Mouse (Mus musculus) neural tube, embryonic 14.5 days (tissue): ENCODE data around the gene Dctn1. TPM values are rescaled to one million over a fixed set of nuclear protein-coding genes. Genes with fewer than 3 reads are reported as not detected.

ENCODE experiments used
- ATAC-seq: fragments of 200-750 bp; cut with Nextera tagmentation; 2 replicates; pipeline ENCODE4 v1.8.0; 2017; ENCODE audit warnings: low read depth, mild to moderate bottlenecking, moderate TSS enrichment, moderate library complexity
- H3K27ac ChIP-seq: fragments of 300-500 bp; sonication (generic); 2 replicates; pipeline ENCODE4 v1.5.1; 2014; ENCODE audit warnings: low read depth, mild to moderate bottlenecking, control low read depth, low read length, moderate library complexity, mixed read lengths
- H3K27me3 ChIP-seq: fragments of 300-500 bp; sonication (generic); 2 replicates; pipeline ENCODE4 v1.6.1; 2014; ENCODE audit warnings: low read length; ENCODE audit not compliant: control insufficient read depth, insufficient read depth
- H3K36me3 ChIP-seq: fragments of 300-500 bp; sonication (generic); 2 replicates; pipeline ENCODE4 v1.6.1; 2014; ENCODE audit warnings: low read length, mixed read lengths; ENCODE audit not compliant: control insufficient read depth, insufficient read depth
- H3K4me1 ChIP-seq: fragments of 300-500 bp; sonication (generic); 2 replicates; pipeline ENCODE4 v1.6.1; 2014; ENCODE audit warnings: low read length; ENCODE audit not compliant: control insufficient read depth, insufficient read depth
- H3K4me2 ChIP-seq: fragments of 300-500 bp; sonication (generic); 2 replicates; pipeline ENCODE4 v1.6.1; 2014; ENCODE audit warnings: mild to moderate bottlenecking, low read depth, low read length, control low read depth
- H3K4me3 ChIP-seq: fragments of 300-500 bp; sonication (generic); 2 replicates; pipeline ENCODE4 v1.5.1; 2014; ENCODE audit warnings: low read depth, low read length, control low read depth, mixed read lengths
- H3K9ac ChIP-seq: fragments of 300-500 bp; sonication (generic); replicated peaks from 2 replicates; pipeline ENCODE4 v1.6.1; 2014; ENCODE audit warnings: low read depth, mild to moderate bottlenecking, control low read depth, low read length, mixed read lengths
- H3K9me3 ChIP-seq: fragments of 300-500 bp; sonication (generic); 2 replicates; pipeline ENCODE4 v1.6.1; 2016; ENCODE audit warnings: low read length; ENCODE audit not compliant: control insufficient read depth
- WGBS: fragments of 180-500 bp; shearing (Covaris S2); extraction: QIAGEN DNeasy Blood & Tissue Kit; methylation state at CpG from one replicate; pipeline ENCODE4 v1.1.7; 2014; 5-methylcytosine and 5-hydroxymethylcytosine counted together
- polyA plus RNA-seq: library from polyadenylated mRNA; unstranded; fragments of >200 nt; fragmentation: Nextera tagmentation; extraction: Ambion mirVana; gene quantifications from 2 replicates; pipeline ENCODE4 v1.2.1, GENCODE M21; 2014

The Dctn1 gene
- polyA plus RNA-seq, 1 experiment from 2014 or later, result 122 TPM

DNA sequence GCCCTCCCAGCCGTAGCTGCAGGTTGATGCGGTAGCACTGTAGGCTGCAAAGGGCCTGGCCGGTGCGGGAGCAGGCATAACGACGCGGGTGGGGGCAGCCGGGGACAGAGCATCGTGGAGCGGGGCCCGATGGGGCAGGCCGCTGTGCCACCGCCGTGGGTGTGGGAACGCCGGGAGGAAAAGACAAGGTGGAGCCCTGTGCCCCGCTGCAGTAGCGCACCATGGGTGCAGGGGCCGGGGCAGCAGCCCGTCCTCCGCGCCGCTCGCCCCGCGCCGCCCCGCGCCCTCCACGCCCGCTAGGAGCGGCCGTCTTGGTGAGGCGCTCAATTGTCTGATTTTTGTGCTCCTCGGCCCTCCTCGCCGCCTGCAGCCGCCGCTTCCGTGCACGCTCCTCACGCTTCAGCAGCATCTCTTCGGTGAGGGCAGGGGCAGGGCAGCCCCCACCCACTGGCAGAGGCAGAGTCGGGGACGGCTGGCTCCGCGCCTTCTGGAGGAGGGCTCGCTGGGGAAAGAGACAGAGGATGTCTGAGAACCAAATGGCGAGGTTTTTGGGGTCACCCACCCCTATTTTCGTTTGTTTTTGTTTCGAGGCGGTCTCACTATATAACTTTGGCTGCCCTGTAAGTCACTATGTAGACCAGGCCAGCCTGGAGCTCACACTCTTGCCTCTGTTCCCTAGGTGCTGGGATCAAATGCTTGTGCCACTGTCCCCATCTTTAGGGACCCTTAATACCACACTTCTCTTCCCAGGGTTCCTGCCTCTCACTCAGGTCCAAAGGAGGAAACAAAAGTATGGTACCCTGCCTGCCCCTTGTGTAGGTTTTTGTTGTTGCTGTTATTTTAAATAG is 43.6 kb upstream of the Dctn1 start:
- Histone ChIP-seq H3K4me1 (peaks cover 35% of the 10 kb centered on the region), H3K9ac (peak overlapping the region; percentile 95), H3K4me2 (peak overlapping the region; percentile 92), H3K27ac (peak overlapping the region; percentile 98), H3K4me3 (peak overlapping the region; percentile 65), H3K9me3 (no peaks in the 10 kb centered on the region), H3K27me3 (no peaks in the 10 kb centered on the region), H3K36me3 (peaks cover 13% of the 10 kb centered on the region)
- ATAC-seq, result peak; percentile 8; the same call in 1 of the 2 replicates
- WGBS, result under 1% methylated on average over 48 of the region's 52 CpGs

- 65% methylated on average over 5 of the region's 5 CpGs for WGBS
- peak overlapping the region; percentile 16; the same call in 1 of the 2 replicates for H3K27ac ChIP-seq
- no peak for ATAC-seq
- peaks cover 9% of the 10 kb centered on the region for H3K36me3 ChIP-seq
- no peaks in the 10 kb centered on the region for H3K27me3 ChIP-seq
- 0 out of 2 replicates have a peak overlapping the region, but pooled peaks have one; percentile 11 for H3K9ac ChIP-seq
- peak overlapping the region; percentile 92; the same call in 1 of the 2 replicates for H3K4me2 ChIP-seq
- peaks cover 35% of the 10 kb centered on the region for H3K4me1 ChIP-seq
- H3K9me3 ChIP-seq, result no peaks in the 10 kb centered on the region
- peak overlapping the region; percentile 3; the same call in 1 of the 2 replicates for H3K4me3 ChIP-seq
Measured at GRCm38 (mm10) chr6:83122961-83123360, 42.8 kb upstream of the Dctn1 start.

- peak overlapping the region; percentile 68 for H3K4me3 ChIP-seq
- peaks cover 29% of the 10 kb centered on the region for H3K4me1 ChIP-seq
- peak overlapping the region; percentile 83 for H3K4me2 ChIP-seq
- no peaks in the 10 kb centered on the region for H3K36me3 ChIP-seq
- H3K9ac ChIP-seq, result peak overlapping the region; percentile 63
- peak; percentile 12; the same call in 1 of the 2 replicates for ATAC-seq
- under 1% methylated on average over 30 of the region's 30 CpGs for WGBS
- peak overlapping the region; percentile 46; the same call in 1 of the 2 replicates for H3K27ac ChIP-seq
- no peaks in the 10 kb centered on the region for H3K27me3 ChIP-seq
- no peaks in the 10 kb centered on the region for H3K9me3 ChIP-seq
Measured at GRCm38 (mm10) chr6:83124851-83125312, 40.8 kb upstream of the Dctn1 start.

- no peak for ATAC-seq
- peak within 1 kb of the TSS; percentile 63 for H3K9ac ChIP-seq
- peak within 1 kb of the TSS; percentile 68 for H3K4me3 ChIP-seq
- H3K4me1 ChIP-seq, result peaks cover 25% of the 10 kb centered on the region
- H3K4me2 ChIP-seq, result peak within 1 kb of the TSS; percentile 83
- H3K27ac ChIP-seq, result peak within 1 kb of the TSS; percentile 46; the same call in 1 of the 2 replicates
- no peaks in the 10 kb centered on the region for H3K36me3 ChIP-seq
- no peaks in the 10 kb centered on the region for H3K9me3 ChIP-seq
- WGBS, result 25% methylated on average over 5 of the region's 5 CpGs
- H3K27me3 ChIP-seq, result no peaks in the 10 kb centered on the region
Measured at GRCm38 (mm10) chr6:83125331-83125730, 40.4 kb upstream of the Dctn1 start, which contains the start of gene Ino80b. Gene Ino80b (minus strand): TSS chr6:83125431.

DNA sequence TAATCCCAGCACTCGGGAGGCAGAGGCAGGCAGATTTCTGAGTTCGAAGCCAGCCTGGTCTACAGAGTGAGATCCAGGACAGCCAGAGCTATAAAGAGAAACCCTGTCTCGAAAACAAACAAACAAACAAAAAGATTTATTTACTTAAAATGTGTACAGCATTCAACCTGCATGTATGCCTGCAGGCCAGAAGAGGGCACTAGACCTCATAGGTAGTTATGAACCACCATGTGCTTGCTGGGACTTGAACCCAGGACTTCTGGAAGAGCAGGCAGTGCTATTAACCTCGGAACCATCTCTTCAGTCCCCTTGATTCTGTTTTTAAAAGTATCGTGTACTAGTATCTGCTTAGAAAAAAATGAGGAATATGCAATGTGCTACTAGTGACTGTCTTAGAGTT is 38.3 kb upstream of the Dctn1 start:
- H3K4me1 ChIP-seq, result peaks cover 21% of the 10 kb centered on the region
- H3K27ac ChIP-seq, result no peak overlapping the region
- H3K9me3 ChIP-seq, result no peaks in the 10 kb centered on the region
- H3K4me3 ChIP-seq, result no peak overlapping the region
- no peaks in the 10 kb centered on the region for H3K27me3 ChIP-seq
- H3K36me3 ChIP-seq, result no peaks in the 10 kb centered on the region
- 92% methylated on average over 5 of the region's 5 CpGs for WGBS
- H3K9ac ChIP-seq, result no peak overlapping the region
- ATAC-seq, result no peak
- H3K4me2 ChIP-seq, result no peak overlapping the region

DNA sequence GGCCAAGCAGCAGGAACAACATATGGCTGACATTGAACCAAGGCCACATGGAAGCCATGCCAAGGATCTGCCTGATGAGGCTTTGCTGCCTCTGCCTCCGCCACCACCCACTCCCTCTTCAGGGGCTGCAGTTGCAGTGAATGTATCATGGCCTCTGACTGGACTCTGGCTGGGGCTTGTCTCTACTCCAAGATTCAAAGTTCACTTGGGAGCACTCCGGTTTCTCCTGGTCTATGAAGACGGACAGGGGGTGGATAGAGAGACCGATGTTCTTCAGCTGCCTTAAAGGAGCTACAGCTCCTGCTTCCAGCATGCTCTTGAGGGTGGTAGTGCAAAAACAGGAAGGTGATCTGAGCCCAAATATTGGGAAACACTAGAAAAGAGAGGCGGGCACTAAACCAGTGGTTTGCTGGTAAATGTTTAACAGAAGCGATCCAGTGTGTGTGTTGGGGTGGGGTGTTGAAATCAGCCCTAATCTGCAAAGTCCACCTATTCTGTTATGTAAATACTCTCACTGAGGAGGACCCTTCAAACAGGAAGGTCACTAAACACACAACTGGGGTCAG is 34.2 kb upstream of the Dctn1 start:
- Histone ChIP-seq H3K4me3 (no peak overlapping the region), H3K9ac (no peak overlapping the region), H3K36me3 (no peaks in the 10 kb centered on the region), H3K27ac (no peak overlapping the region), H3K4me1 (peaks cover 5% of the 10 kb centered on the region; the same call in 1 of the 2 replicates), H3K9me3 (no peaks in the 10 kb centered on the region), H3K4me2 (no peak overlapping the region), H3K27me3 (no peaks in the 10 kb centered on the region)
- WGBS, result 83% methylated on average over 6 of the region's 6 CpGs
- ATAC-seq, result no peak

GRCm38 (mm10) chr6:83132176-83132919 is 33.4 kb upstream of the Dctn1 start:
- H3K4me2 ChIP-seq, result no peak overlapping the region
- no peaks in the 10 kb centered on the region for H3K36me3 ChIP-seq
- H3K27me3 ChIP-seq, result no peaks in the 10 kb centered on the region
- peaks cover 5% of the 10 kb centered on the region; the same call in 1 of the 2 replicates for H3K4me1 ChIP-seq
- no peaks in the 10 kb centered on the region for H3K9me3 ChIP-seq
- no peak overlapping the region for H3K9ac ChIP-seq
- H3K4me3 ChIP-seq, result no peak overlapping the region
- no peak for ATAC-seq
- H3K27ac ChIP-seq, result no peak overlapping the region
- WGBS, result 85% methylated on average over 9 of the region's 9 CpGs

- Histone ChIP-seq H3K4me1 (peaks cover 5% of the 10 kb centered on the region; the same call in 1 of the 2 replicates), H3K4me2 (no peak overlapping the region), H3K27me3 (no peaks in the 10 kb centered on the region), H3K36me3 (no peaks in the 10 kb centered on the region), H3K9me3 (no peaks in the 10 kb centered on the region), H3K4me3 (no peak overlapping the region), H3K9ac (no peak overlapping the region), H3K27ac (no peak overlapping the region)
- WGBS, result 77% methylated on average over 3 of the region's 3 CpGs
- ATAC-seq, result no peak
Measured at GRCm38 (mm10) chr6:83134226-83134625, 31.5 kb upstream of the Dctn1 start.
